Mouse (Mus musculus): Measurements from ENCODE around the gene Gm5592. TPM values are rescaled to one million over a fixed set of nuclear protein-coding genes. Genes with fewer than 3 reads are reported as not detected.
"Not testable (repeated sequence)": the region's sequence is repeated elsewhere in the genome, so short reads cannot be mapped to it uniquely, and the experiment has no call there.

Gm5592 gene
- polyA plus RNA-seq (2016; fragmentation: Nextera tagmentation; extraction: Ambion mirVana) = not detected in 2 replicates

- WGBS = 91% methylated on average over 4 of the region's 4 CpGs
- not testable (repeated sequence) for H3K4me3 ChIP-seq (replicated peaks); ATAC-seq (ENCODE audit: insufficient number of reproducible peaks, insufficient read depth, low FRiP score, low TSS enrichment, low read depth); H3K27ac ChIP-seq; H3K4me1 ChIP-seq (replicated peaks); H3K27me3 ChIP-seq; H3K9ac ChIP-seq (replicated peaks); H3K4me2 ChIP-seq; H3K36me3 ChIP-seq
- H3K9me3 ChIP-seq = peaks cover 11% of the 10 kb centered on the region
Observed at GRCm38 (mm10) chr7:41153541-41153940, at the start of gene Gm5592. TSS of gene Gm5592 (plus strand) at chr7:41153841.

DNA sequence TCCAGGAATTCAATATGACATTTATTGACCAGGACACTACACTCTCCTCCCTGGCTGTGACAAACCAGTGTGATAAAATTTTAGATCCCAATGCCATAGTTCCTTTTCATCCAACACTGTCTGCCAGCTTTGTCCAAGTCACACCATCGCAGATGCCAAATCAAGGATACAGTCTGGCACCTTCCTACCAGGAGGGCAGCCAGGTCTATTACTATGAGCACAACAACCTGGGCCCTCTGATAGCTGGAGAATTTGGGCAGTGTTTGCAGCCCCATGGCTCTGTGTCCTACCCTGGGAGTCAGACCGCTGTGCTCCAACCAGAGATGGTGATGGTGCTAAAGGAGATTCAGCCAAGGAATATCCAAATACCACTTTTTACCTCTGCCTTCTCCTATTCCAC is 2.2 kb downstream of the Gm5592 start:
- not testable (repeated sequence) for ATAC-seq (ENCODE audit: insufficient number of reproducible peaks, insufficient read depth, low FRiP score, low TSS enrichment, low read depth)

DNA sequence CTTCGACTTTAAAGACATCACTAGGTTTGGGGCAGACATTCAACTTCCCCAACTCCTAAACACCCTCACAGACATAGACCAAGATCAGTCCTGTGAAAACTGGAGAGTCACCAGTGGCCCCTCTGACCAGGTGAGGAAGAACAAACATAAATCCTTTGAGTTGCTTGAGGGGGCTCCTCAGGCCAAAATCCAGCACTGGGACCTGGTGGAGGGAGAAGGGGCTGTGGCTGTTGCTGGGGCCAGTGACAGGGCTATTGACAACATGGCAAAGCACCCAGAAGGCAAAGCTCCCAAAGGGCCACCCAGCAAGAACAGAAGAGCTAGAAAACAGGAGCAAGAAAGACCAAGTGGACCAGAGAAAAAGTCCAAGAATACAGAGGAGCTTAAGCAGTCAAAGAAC is 4.2 kb downstream of the Gm5592 start:
- H3K27ac ChIP-seq; H3K9me3 ChIP-seq; H3K36me3 ChIP-seq; H3K9ac ChIP-seq (replicated peaks); ATAC-seq (ENCODE audit: insufficient number of reproducible peaks, insufficient read depth, low FRiP score, low TSS enrichment, low read depth); H3K4me2 ChIP-seq; H3K4me1 ChIP-seq (replicated peaks); H3K27me3 ChIP-seq; H3K4me3 ChIP-seq (replicated peaks): not testable (repeated sequence)
- no CpG with 5 or more reads among the region's 1 CpGs for WGBS

More for the DNA sequence above, 2.2 kb downstream of the Gm5592 start:
- not testable (repeated sequence) for H3K4me1 ChIP-seq (replicated peaks); H3K9me3 ChIP-seq; H3K4me3 ChIP-seq (replicated peaks); H3K36me3 ChIP-seq; H3K27me3 ChIP-seq; H3K27ac ChIP-seq; H3K9ac ChIP-seq (replicated peaks); H3K4me2 ChIP-seq
- 92% methylated on average over 2 of the region's 2 CpGs for WGBS

DNA sequence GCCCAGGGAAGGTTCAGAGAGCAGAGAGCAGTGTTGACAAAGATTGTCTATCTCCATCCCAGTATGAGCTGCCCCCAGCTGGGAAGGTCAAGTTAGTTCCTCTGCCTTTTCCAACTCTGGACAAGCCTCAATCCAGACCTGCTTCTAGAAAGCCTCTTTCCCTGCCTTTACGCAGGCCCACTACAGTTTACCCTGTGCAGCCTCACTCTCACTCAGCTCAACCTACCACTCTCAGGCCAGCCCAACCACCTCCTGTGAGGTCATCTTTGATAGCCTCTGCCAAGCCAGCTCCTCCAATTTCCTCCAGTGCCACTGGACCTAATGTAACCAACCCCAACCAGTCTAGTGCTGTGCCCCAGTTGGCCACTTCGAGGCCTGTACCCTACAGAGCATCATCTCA is 4.9 kb downstream of the Gm5592 start:
- H3K4me1 ChIP-seq (replicated peaks); H3K9ac ChIP-seq (replicated peaks); H3K4me2 ChIP-seq; H3K27ac ChIP-seq; H3K9me3 ChIP-seq; H3K4me3 ChIP-seq (replicated peaks); H3K36me3 ChIP-seq; H3K27me3 ChIP-seq; ATAC-seq (ENCODE audit: insufficient number of reproducible peaks, insufficient read depth, low FRiP score, low TSS enrichment, low read depth): not testable (repeated sequence)
- WGBS = 51% methylated on average over 2 of the region's 2 CpGs

DNA sequence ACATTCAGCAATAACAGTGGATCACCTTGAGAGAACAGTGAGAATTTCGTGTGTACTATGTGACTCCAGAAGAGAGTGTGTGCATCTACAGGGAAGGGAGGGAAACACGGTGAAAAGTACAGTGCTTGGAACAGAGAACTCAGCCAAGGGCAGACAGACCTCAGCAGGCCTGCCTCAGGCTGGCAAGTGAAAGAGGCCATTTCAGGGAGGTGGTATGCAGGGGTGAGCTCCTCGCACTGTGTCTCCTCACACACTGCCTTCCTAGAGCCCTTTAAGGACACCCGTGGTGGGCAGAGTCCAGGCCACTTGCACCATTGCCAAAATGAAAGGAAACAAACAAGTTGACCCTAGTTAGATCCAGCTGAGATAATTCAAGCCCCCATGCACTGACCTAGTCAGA is 40.0 kb downstream of the Gm5592 start:
- Histone ChIP-seq H3K4me3 (replicated peaks) (no peak overlapping the region), H3K4me2 (no peak overlapping the region), H3K27ac (no peak overlapping the region), H3K9ac (replicated peaks) (no peak overlapping the region), H3K36me3 (no peaks in the 10 kb centered on the region), H3K4me1 (replicated peaks) (no peaks in the 10 kb centered on the region), H3K9me3 (peaks cover 23% of the 10 kb centered on the region; the same call in 1 of the 2 replicates), H3K27me3 (no peaks in the 10 kb centered on the region)
- 62% methylated on average over 4 of the region's 4 CpGs for WGBS
- ATAC-seq (ENCODE audit: insufficient number of reproducible peaks, insufficient read depth, low FRiP score, low TSS enrichment, low read depth) = no peak

Other genes with a start within 250 kb of the Gm5592 start
- gene 4930433I11Rik, start 166.3 kb upstream of the Gm5592 start, polyA plus RNA-seq (2016; fragmentation: Nextera tagmentation; extraction: Ambion mirVana) = not detected in 2 replicates
- gene Gm4884, start 121.1 kb upstream of the Gm5592 start, polyA plus RNA-seq (2016; fragmentation: Nextera tagmentation; extraction: Ambion mirVana) = not detected in 2 replicates
- gene AI987944, start 239.5 kb downstream of the Gm5592 start, polyA plus RNA-seq (2016; fragmentation: Nextera tagmentation; extraction: Ambion mirVana) = 9.4 and 9.7 TPM in 2 replicates